Mouse (Mus musculus) hindbrain, embryonic 14.5 days (tissue): Measurements from ENCODE around the gene Comt. TPM values are rescaled to one million over a fixed set of nuclear protein-coding genes. Genes with fewer than 3 reads are reported as not detected.

Source experiments
- ATAC-seq: fragments of 200-750 bp; cut with Nextera tagmentation; 2 replicates; pipeline ENCODE4 v1.8.0; 2017; ENCODE audit warnings: moderate number of reproducible peaks, mild to moderate bottlenecking, moderate TSS enrichment, moderate library complexity; ENCODE audit not compliant: low FRiP score
- DNase-seq: peaks from one replicate; pipeline ENCODE4 v3.0.0-alpha.2; 2015; ENCODE audit warnings: low spot score
- H3K27ac ChIP-seq: fragments of 300-500 bp; sonication (generic); 2 replicates; pipeline ENCODE4 v1.5.1; 2014; ENCODE audit warnings: mild to moderate bottlenecking, moderate library complexity
- H3K27me3 ChIP-seq: fragments of 300-500 bp; sonication (generic); 2 replicates; pipeline ENCODE4 v1.6.1; 2014; ENCODE audit warnings: mild to moderate bottlenecking, low read length, mixed read lengths; ENCODE audit not compliant: control insufficient read depth, insufficient read depth
- H3K36me3 ChIP-seq: fragments of 300-500 bp; sonication (generic); replicated peaks from 2 replicates; pipeline ENCODE4 v1.6.1; 2014; ENCODE audit not compliant: control insufficient read depth, insufficient read depth
- H3K4me1 ChIP-seq: fragments of 300-500 bp; sonication (generic); replicated peaks from 2 replicates; pipeline ENCODE4 v1.6.1; 2014; ENCODE audit warnings: antibody characterized with exemption, low read length, mixed read lengths; ENCODE audit not compliant: control insufficient read depth, insufficient read depth
- H3K4me2 ChIP-seq: fragments of 300-500 bp; sonication (generic); replicated peaks from 2 replicates; pipeline ENCODE4 v1.6.1; 2014; ENCODE audit warnings: mild to moderate bottlenecking, moderate library complexity
- H3K4me3 ChIP-seq: fragments of 300-500 bp; sonication (generic); replicated peaks from 2 replicates; pipeline ENCODE4 v1.5.1; 2014; ENCODE audit warnings: mild to moderate bottlenecking, low read length
- H3K9ac ChIP-seq: fragments of 300-500 bp; sonication (generic); 2 replicates; pipeline ENCODE4 v1.6.1; 2014
- H3K9me3 ChIP-seq: fragments of 300-500 bp; sonication (generic); 2 replicates; pipeline ENCODE4 v1.6.1; 2016; ENCODE audit warnings: low read length; ENCODE audit not compliant: control insufficient read depth
- WGBS: fragments of 180-500 bp; shearing (Covaris S2); extraction: QIAGEN DNeasy Blood & Tissue Kit; methylation state at CpG from one replicate; pipeline ENCODE4 v1.1.7; 2014; 5-methylcytosine and 5-hydroxymethylcytosine counted together
- polyA plus RNA-seq: library from polyadenylated mRNA; unstranded; fragments of >200 nt; fragmentation: Nextera tagmentation; extraction: Ambion mirVana; gene quantifications from 2 replicates; pipeline ENCODE4 v1.2.1, GENCODE M21; 2014

Gene Comt
- 91.6 and 99.4 TPM in 2 replicates for polyA plus RNA-seq

DNA sequence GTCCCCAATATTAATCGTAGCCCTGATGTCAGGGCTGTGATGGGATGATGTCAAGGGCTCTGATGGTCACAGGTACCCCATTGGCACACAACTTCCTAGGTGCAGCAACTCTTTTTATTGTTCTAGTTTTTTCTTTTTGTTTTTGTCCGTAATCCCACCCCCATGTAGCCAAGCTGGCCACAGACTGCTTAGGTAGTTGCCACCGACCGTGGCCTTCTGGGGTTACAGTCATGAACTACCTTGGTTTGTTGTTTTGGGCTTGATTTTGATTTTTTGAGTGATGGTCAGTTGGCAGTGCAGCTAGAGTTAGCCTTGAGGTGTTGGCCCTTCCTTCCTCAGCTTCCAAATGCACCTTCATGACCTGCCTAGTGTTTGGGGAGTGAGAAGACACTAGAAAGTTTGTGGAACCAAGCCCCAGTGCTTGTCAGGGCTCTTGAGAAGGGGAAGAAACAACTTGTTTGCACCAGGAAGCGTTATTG lies at the start of gene Comt:
Gene Comt, minus strand, starts transcription at position 51 of the 479 bp plus-strand sequence.
- ATAC-seq = no peak; the same call in 1 of the 2 replicates
- Histone ChIP-seq H3K4me3 (peak within 1 kb of the TSS; percentile 84), H3K27me3 (no peaks in the 10 kb centered on the region), H3K9me3 (no peaks in the 10 kb centered on the region), H3K4me2 (peak within 1 kb of the TSS; percentile 81), H3K36me3 (peaks cover 8% of the 10 kb centered on the region), H3K4me1 (peaks cover 27% of the 10 kb centered on the region), H3K27ac (peak within 1 kb of the TSS; percentile 78), H3K9ac (peak within 1 kb of the TSS; percentile 96)
- DNase-seq = no peak
- 64% methylated on average over 5 of the region's 5 CpGs for whole genome bisulfite sequencing

DNA sequence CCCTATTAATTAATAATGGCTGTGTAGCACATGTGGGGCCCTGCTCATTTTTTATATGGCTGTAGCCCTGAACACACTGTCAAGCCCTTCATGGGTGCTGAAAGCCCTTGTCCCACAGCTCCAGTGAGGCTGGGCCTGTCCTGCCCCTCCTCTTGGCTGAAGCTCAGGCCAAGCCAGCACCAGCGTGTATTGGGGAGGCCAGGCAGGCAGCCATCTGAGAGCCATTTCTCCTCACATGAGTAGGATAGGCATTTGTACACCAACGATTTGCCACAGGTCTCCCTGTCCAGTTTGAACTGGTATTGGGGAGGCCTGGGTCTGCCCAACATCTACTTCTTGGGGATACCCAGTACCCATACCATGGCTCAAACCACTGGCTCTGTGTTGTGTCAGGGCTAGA lies 47.4 kb upstream of the Comt start:
- DNase-seq (no peak), ATAC-seq (0 out of 2 replicates have a peak, but pooled peaks have one; percentile 40)
- Histone ChIP-seq H3K27me3 (no peaks in the 10 kb centered on the region), H3K4me2 (no peak overlapping the region), H3K9ac (no peak overlapping the region), H3K4me3 (no peak overlapping the region), H3K27ac (no peak overlapping the region), H3K9me3 (no peaks in the 10 kb centered on the region), H3K4me1 (no peaks in the 10 kb centered on the region), H3K36me3 (peaks cover 17% of the 10 kb centered on the region)
- 98% methylated on average over 2 of the region's 2 CpGs for WGBS

DNA sequence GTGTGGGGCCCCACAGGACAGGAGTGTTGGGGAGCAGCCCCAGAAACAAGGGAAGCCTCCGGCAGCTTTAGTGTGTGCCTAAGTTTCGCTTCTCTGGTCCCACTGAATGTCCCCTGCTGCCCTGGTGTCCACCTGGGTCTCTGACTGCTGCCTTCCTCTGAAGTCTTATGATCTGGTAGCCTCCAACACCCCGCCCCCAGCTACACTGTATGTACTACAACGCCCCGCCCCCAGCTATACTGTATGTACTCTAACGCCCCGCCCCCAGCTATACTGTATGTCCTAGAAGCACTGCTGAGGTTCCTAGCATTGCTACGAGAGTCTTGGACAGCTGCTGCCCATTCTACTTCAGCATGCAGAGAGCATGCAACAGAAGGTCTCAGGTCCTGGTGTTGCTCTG lies 46.3 kb upstream of the Comt start:
- Histone ChIP-seq H3K27me3 (no peaks in the 10 kb centered on the region), H3K4me3 (no peak overlapping the region), H3K9ac (no peak overlapping the region), H3K4me1 (no peaks in the 10 kb centered on the region), H3K27ac (no peak overlapping the region), H3K36me3 (peaks cover 18% of the 10 kb centered on the region), H3K4me2 (no peak overlapping the region), H3K9me3 (no peaks in the 10 kb centered on the region)
- 96% methylated on average over 8 of the region's 8 CpGs for WGBS
- peak; percentile 16 for DNase-seq
- no peak for ATAC-seq

DNA sequence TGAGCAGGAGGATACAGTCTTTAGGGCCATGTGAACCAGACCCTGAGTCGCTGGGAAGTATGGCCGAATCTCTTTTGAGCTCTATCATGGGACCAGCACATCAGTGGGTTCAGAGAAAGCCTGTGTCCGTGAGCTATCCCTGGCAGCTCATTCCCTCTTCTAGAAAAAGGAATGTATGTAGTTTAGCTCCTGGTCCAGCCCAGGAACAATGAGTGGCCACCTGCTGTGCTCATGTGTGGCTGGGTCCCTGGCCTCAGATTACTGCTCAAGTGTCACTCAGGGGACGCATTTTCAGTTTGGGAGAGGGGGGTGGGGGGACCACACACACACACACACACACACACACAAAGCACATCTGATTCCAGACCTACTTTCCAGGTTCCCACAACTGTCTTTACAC lies 45.8 kb upstream of the Comt start:
- no peak overlapping the region for H3K4me3 ChIP-seq
- H3K27ac ChIP-seq = no peak overlapping the region
- H3K4me1 ChIP-seq = no peaks in the 10 kb centered on the region
- H3K9ac ChIP-seq = no peak overlapping the region
- H3K4me2 ChIP-seq = no peak overlapping the region
- WGBS = 61% methylated on average over 4 of the region's 4 CpGs
- DNase-seq = no peak
- ATAC-seq = no peak
- no peaks in the 10 kb centered on the region for H3K9me3 ChIP-seq
- no peaks in the 10 kb centered on the region for H3K27me3 ChIP-seq
- peaks cover 12% of the 10 kb centered on the region for H3K36me3 ChIP-seq

DNA sequence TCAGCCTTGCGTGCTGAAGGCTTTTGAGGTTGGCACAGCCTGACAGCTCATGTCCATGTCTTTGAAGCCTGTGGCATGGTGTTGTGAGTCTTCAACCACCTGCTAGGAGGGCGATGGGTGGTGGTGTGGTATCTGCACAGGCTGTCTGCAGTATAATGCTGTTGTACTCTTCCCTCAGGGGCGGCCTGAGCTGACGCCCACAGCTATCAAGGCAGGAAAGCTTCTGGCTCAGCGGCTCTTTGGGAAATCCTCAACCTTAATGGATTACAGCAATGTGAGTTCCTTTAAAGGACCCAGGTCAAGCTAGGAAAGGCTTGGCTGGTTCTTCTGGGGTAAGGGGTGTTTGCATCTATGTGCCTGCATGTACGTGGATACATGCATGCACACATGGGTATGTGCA lies 45.3 kb upstream of the Comt start:
- no peaks in the 10 kb centered on the region for H3K4me1 ChIP-seq
- no peak overlapping the region for H3K4me2 ChIP-seq
- H3K4me3 ChIP-seq = no peak overlapping the region
- ATAC-seq (no peak), DNase-seq (no peak)
- WGBS = 88% methylated on average over 6 of the region's 6 CpGs
- no peak overlapping the region for H3K27ac ChIP-seq
- H3K36me3 ChIP-seq = peaks cover 12% of the 10 kb centered on the region
- no peaks in the 10 kb centered on the region for H3K9me3 ChIP-seq
- H3K27me3 ChIP-seq = no peaks in the 10 kb centered on the region
- H3K9ac ChIP-seq = no peak overlapping the region

DNA sequence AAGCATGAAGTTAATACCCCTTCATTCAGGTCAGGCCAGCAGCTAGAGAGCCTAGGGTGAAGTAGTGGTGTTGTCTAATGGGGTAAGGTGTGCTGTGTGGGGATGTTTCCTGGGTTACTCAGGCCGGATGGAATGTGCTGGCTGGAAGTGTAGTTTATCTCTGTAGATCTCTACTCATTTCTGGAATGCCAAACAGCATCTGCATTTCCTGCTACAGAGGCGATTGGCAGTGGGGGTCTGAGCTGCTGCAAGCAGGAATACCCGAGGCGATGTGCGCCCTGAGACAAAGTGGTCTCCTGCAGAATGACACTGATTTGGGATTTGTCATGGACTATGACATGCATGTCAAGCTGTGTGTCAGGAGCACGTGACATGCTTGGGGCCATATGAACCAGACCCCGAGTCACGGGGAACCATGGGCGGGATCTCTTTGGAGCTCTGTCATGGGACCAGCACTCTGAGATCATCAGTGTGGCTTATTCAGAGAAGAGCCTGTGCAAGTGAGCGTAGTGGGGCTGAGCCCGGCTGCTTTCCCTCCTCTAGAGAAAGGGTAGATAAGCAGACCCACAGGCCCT lies 44.8 kb upstream of the Comt start:
- H3K4me1 ChIP-seq = no peaks in the 10 kb centered on the region
- no peak overlapping the region for H3K4me2 ChIP-seq
- peaks cover 12% of the 10 kb centered on the region for H3K36me3 ChIP-seq
- WGBS = 80% methylated on average over 11 of the region's 11 CpGs
- no peaks in the 10 kb centered on the region for H3K9me3 ChIP-seq
- DNase-seq (no peak), ATAC-seq (no peak)
- no peak overlapping the region for H3K9ac ChIP-seq
- H3K27ac ChIP-seq = no peak overlapping the region
- no peaks in the 10 kb centered on the region for H3K27me3 ChIP-seq
- H3K4me3 ChIP-seq = no peak overlapping the region

DNA sequence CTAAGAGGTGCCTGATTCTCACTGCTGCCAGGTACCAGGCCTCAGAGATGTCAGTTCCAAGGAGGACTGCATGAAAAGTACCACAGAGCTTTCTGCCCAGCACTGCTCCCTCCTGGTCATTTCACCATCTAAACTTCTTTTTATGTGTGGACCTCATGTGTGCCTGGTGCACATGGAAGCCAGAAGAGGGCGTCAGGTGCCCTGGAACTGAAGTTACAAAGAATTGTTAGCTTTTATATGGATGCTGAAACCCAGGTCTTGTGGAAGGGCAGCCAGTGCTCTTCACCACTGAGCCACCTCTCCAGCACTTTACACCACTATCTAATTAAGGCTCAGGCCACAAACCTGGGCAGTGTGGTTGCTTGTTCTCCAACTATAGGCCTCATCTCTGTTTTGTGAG lies 44.2 kb upstream of the Comt start:
- 44% methylated on average over 1 of the region's 1 CpGs for WGBS
- Histone ChIP-seq H3K4me1 (no peaks in the 10 kb centered on the region), H3K4me3 (no peak overlapping the region)

DNA sequence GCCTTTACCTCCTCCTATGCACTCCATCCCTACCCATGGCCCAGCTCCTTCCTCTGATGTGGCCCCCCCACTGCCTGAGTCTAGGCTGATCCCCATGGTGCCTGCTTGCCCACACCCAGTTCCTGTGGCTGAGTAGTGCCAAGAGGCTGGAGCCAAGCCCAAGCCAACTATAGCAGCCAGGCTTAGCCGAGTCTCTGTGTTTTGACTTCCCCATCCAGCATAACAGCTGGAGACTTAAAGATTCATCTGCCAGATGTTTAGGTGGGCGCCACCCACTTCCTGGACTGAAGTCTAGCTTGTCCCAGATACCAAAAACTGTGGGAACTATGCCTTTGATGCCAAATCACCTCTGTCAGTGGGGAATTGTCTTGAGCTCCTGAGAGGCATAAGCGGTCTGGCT lies 37.6 kb upstream of the Comt start:
- 69% methylated on average over 3 of the region's 3 CpGs for WGBS
- Histone ChIP-seq H3K9me3 (no peaks in the 10 kb centered on the region), H3K36me3 (peaks cover 3% of the 10 kb centered on the region), H3K27ac (no peak overlapping the region), H3K4me2 (no peak overlapping the region), H3K27me3 (no peaks in the 10 kb centered on the region), H3K9ac (no peak overlapping the region), H3K4me3 (no peak overlapping the region), H3K4me1 (peaks cover 12% of the 10 kb centered on the region)
- ATAC-seq (no peak), DNase-seq (no peak)

More for the DNA sequence above, 44.2 kb upstream of the Comt start:
- ATAC-seq = no peak
- H3K9me3 ChIP-seq = no peaks in the 10 kb centered on the region
- peaks cover 12% of the 10 kb centered on the region for H3K36me3 ChIP-seq
- H3K27ac ChIP-seq = no peak overlapping the region
- no peak overlapping the region for H3K9ac ChIP-seq
- H3K27me3 ChIP-seq = no peaks in the 10 kb centered on the region
- no peak overlapping the region for H3K4me2 ChIP-seq
- DNase-seq = no peak

DNA sequence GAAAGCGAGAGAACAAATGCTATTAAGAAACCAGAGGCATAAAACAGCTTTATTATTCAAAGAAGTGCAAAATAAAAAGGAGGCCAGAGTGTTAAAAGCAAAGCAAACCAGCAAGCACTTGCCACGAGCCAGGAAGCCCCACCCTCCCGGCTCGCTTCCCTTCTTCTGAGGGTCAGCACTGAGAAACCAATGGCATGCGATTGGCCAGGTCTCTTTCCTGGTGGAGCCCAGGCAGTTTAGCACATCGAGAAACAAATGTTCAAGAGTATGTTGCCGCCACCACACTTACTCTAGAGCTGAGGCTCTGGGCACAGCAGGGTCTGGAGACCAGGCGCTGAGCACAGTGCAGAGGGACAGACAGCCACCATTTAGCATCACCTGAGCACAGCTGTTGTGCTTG lies 35.9 kb upstream of the Comt start:
- no peak for DNase-seq
- peaks cover 16% of the 10 kb centered on the region for H3K4me1 ChIP-seq
- WGBS = 62% methylated on average over 8 of the region's 8 CpGs

DNA sequence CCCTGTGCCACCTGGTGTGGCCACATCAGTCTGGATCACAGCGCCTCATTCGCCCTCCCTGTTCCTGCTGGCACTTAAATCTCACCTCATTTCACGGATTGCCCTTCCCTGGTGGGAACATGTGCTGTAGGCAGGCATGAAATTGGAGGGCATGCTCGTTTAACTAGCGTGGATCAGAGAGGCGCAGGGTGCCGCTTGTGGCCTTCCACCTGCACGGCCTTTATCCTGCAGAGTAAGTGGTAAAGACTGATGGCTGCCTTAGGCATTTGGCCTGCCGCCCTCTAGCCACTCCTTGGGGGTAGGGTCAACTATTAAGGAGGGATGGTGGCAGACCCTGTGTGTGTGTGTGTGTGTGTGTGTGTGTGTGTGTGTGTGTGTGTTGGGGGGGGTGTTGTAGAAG lies 35.4 kb upstream of the Comt start:
- H3K4me2 ChIP-seq = no peak overlapping the region
- peaks cover 16% of the 10 kb centered on the region for H3K4me1 ChIP-seq
- no peaks in the 10 kb centered on the region for H3K27me3 ChIP-seq
- DNase-seq = no peak
- no peaks in the 10 kb centered on the region for H3K9me3 ChIP-seq
- ATAC-seq = no peak
- no peak overlapping the region for H3K27ac ChIP-seq
- no peak overlapping the region for H3K9ac ChIP-seq
- WGBS = 44% methylated on average over 9 of the region's 9 CpGs
- no peak overlapping the region for H3K4me3 ChIP-seq
- peaks cover 4% of the 10 kb centered on the region; the same call in 1 of the 2 replicates for H3K36me3 ChIP-seq

More for the DNA sequence above, 35.9 kb upstream of the Comt start:
- H3K4me2 ChIP-seq = no peak overlapping the region
- H3K9ac ChIP-seq = no peak overlapping the region
- no peak for ATAC-seq
- H3K27ac ChIP-seq = no peak overlapping the region
- H3K9me3 ChIP-seq = no peaks in the 10 kb centered on the region
- H3K27me3 ChIP-seq = no peaks in the 10 kb centered on the region
- H3K36me3 ChIP-seq = no peaks in the 10 kb centered on the region; the same call in 1 of the 2 replicates
- no peak overlapping the region for H3K4me3 ChIP-seq
